Mouse (Mus musculus) forebrain, embryonic 12.5 days (tissue): Measurements from ENCODE around the gene Llgl2. TPM values are rescaled to one million over a fixed set of nuclear protein-coding genes. Genes with fewer than 3 reads are reported as not detected.

Experiments
- ATAC-seq: fragments of 200-750 bp; cut with Nextera tagmentation; 2 replicates; pipeline ENCODE4 v1.8.0; 2017; ENCODE audit warnings: moderate TSS enrichment; ENCODE audit not compliant: low FRiP score
- H3K27ac ChIP-seq: fragments of 300-500 bp; sonication (generic); 2 replicates; pipeline ENCODE4 v1.5.1; 2016; ENCODE audit warnings: mild to moderate bottlenecking
- H3K27me3 ChIP-seq: fragments of 300-500 bp; sonication (generic); 2 replicates; pipeline ENCODE4 v1.6.1; 2016; ENCODE audit warnings: mild to moderate bottlenecking
- H3K36me3 ChIP-seq: fragments of 300-500 bp; sonication (generic); replicated peaks from 2 replicates; pipeline ENCODE4 v1.6.1; 2016; ENCODE audit warnings: mild to moderate bottlenecking
- H3K4me1 ChIP-seq: fragments of 300-500 bp; sonication (generic); 2 replicates; pipeline ENCODE4 v1.6.1; 2016
- H3K4me2 ChIP-seq: fragments of 300-500 bp; sonication (generic); 2 replicates; pipeline ENCODE4 v1.6.1; 2016; ENCODE audit warnings: mild to moderate bottlenecking, moderate library complexity
- H3K4me3 ChIP-seq: fragments of 300-500 bp; sonication (generic); replicated peaks from 2 replicates; pipeline ENCODE4 v1.5.1; 2016; ENCODE audit warnings: mild to moderate bottlenecking
- H3K9ac ChIP-seq: fragments of 300-500 bp; sonication (generic); 2 replicates; pipeline ENCODE4 v1.6.1; 2016; ENCODE audit warnings: mild to moderate bottlenecking
- H3K9me3 ChIP-seq: fragments of 300-500 bp; sonication (generic); 2 replicates; pipeline ENCODE4 v1.6.1; 2016
- WGBS: fragments of 180-500 bp; shearing (Covaris S2); methylation state at CpG from one replicate; pipeline ENCODE4 v1.1.7; 2016; 5-methylcytosine and 5-hydroxymethylcytosine counted together
- polyA plus RNA-seq: library from polyadenylated mRNA; unstranded; fragments of >200 nt; fragmentation: Nextera tagmentation; extraction: Ambion mirVana; gene quantifications from 2 replicates; pipeline ENCODE4 v1.2.1, GENCODE M21; 2016

The Llgl2 gene
- polyA plus RNA-seq, 1 experiment from 2014 or later, result 2.4 TPM

DNA sequence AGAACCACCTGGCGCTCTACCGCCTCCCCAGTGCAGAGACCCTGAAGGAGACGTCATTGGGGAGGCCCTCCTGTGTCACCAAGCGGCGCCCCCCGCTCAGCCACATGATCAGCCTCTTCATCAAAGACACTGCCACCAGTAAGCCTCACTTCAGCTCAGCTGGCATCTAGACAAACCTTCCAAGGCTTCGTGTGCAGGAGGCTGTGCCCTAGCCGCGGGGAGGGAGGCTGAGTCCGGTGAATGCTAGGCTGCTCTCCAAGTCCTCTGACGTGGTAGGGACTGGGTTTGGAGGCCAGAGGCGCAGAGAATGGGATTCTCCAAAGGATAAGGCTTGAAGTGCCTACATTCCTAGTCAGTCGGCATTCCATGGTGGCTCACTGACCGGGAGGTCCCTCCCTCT, 31.5 kb upstream of the Llgl2 start:
- Histone ChIP-seq H3K4me3 (no peak overlapping the region), H3K27ac (no peak overlapping the region), H3K36me3 (peaks cover 96% of the 10 kb centered on the region), H3K4me2 (no peak overlapping the region), H3K9me3 (no peaks in the 10 kb centered on the region), H3K4me1 (no peaks in the 10 kb centered on the region), H3K27me3 (no peaks in the 10 kb centered on the region), H3K9ac (no peak overlapping the region)
- 88% methylated on average over 14 of the region's 14 CpGs for WGBS
- no peak for ATAC-seq

DNA sequence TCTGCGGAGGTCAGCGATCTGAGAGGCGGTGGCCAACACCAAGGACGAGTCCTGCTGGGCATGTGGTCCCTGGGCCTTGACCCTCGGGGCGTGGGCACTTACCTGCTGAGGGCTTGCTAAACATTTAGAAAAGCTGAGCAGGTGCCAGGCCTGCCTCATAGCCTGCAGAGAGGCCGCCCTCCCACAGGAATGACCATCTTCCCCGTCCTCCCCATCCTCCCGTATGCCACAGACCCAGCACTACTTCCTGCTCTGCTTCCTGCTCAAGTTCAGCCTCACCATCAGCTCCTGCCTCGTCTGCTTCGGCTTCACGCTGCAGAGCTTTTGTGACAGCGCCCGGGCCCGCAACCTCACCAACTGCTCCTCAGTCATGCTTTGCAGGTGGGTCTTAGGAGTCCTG, 27.0 kb upstream of the Llgl2 start:
- Histone ChIP-seq H3K27ac (no peak overlapping the region), H3K4me1 (no peaks in the 10 kb centered on the region), H3K4me3 (no peak overlapping the region), H3K4me2 (no peak overlapping the region), H3K36me3 (peaks cover 98% of the 10 kb centered on the region), H3K9ac (no peak overlapping the region), H3K9me3 (no peaks in the 10 kb centered on the region), H3K27me3 (no peaks in the 10 kb centered on the region)
- no peak for ATAC-seq
- 85% methylated on average over 15 of the region's 15 CpGs for WGBS

DNA sequence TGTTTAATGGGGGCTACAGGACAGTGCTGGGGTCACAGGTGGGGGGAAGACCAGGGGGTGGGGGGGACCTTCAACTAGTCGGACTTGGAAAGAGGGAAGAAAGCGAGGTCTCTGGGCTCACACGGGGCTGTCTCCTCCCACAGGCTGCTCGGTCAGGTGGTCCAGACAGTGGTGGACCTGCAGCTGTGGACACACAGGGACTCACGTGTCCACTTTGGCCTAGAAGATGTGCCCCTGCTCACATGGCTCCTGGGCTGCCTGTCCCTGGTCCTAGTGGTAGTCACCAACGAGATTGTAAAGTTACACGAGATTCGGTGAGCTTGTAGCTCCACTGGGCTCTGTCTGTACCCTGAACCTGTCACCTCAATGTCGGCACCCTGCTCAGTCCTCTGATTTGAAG, 26.2 kb upstream of the Llgl2 start:
- ATAC-seq, result no peak
- Histone ChIP-seq H3K36me3 (peaks cover 98% of the 10 kb centered on the region), H3K4me3 (no peak overlapping the region), H3K4me1 (no peaks in the 10 kb centered on the region), H3K9me3 (no peaks in the 10 kb centered on the region), H3K9ac (no peak overlapping the region), H3K4me2 (no peak overlapping the region), H3K27ac (0 out of 2 replicates have a peak overlapping the region, but pooled peaks have one; percentile 20), H3K27me3 (no peaks in the 10 kb centered on the region)
- 89% methylated on average over 9 of the region's 9 CpGs for WGBS

DNA sequence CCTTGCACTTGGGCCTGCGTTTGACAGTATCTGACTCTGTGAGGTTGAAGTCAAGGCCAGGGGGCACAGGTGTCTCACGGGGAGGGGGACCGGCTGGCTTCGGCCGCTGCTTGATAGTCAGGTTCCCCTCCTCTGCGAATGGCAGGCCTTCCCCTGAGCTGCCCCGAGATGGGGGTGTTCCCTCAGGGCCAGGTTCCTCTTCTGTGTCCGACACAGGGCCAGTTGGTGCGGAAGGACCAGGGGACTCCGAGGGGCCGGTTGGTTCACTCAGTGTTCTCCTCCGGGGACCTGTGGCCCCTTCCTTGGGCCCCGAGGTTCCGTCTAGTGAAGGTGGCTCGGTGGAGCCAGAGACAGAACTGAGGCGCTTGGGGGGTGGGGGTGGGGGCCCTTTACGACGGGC, 22.9 kb upstream of the Llgl2 start:
- H3K9me3 ChIP-seq, result no peaks in the 10 kb centered on the region
- H3K4me2 ChIP-seq, result no peak overlapping the region
- H3K36me3 ChIP-seq, result peaks cover 94% of the 10 kb centered on the region
- no peaks in the 10 kb centered on the region for H3K27me3 ChIP-seq
- WGBS, result 91% methylated on average over 18 of the region's 18 CpGs
- no peak for ATAC-seq
- no peaks in the 10 kb centered on the region for H3K4me1 ChIP-seq
- H3K4me3 ChIP-seq, result no peak overlapping the region
- H3K27ac ChIP-seq, result no peak overlapping the region
- H3K9ac ChIP-seq, result no peak overlapping the region

DNA sequence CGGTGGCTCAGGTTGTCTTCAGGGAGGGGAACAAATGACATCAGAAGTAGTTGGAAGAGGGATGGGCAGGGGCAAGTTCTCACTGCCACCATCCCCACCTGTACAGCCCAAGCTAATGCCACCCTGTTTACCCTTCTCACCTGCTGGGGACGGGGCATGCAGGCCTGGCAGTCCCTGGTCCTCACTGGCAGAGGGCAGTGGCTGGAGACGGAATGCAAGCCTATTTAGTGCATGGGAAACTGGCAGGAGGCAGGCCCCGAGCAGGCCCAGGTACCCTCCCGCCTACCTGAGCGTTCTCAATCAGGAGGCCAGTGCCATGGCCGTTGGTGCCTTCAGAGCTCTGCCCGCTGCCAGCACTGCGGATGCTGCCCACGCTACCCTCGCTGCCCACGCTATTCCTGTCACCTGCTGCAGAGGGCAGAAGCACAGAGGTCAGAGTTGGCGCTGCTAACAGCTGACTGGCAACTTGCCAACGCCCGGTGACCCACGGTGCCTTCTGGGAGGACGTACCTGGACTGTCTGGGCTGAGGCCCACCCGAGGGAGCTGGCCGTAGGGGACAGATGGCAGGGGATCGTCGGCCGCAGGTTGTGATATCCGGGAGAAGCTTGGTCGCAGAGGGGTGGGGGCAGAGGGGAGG, 20.7 kb upstream of the Llgl2 start:
- Histone ChIP-seq H3K27me3 (no peaks in the 10 kb centered on the region), H3K27ac (no peak overlapping the region), H3K4me2 (no peak overlapping the region), H3K36me3 (peaks cover 81% of the 10 kb centered on the region), H3K4me3 (no peak overlapping the region), H3K9me3 (no peaks in the 10 kb centered on the region), H3K4me1 (peaks cover 16% of the 10 kb centered on the region), H3K9ac (no peak overlapping the region)
- WGBS, result 95% methylated on average over 24 of the region's 24 CpGs
- no peak for ATAC-seq

DNA sequence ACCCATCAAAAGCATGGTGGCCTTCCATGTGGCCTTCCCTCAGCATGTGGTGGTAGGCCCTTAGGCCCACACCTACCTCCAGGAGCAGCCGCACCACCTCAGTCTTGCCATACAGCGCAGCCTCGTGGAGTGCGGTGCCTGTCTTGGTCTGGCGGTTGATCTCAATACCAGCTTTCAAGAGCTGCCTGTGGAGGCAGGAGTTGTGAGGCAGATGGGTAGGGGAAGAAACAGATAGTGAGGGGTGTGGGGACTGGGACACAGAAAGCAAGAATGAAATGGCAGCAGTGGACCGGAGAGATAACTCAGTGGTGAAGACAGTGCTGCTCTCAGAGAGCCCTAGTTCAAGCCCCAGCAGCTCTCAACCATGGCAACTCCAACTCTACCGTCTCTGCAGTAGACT, 18.8 kb upstream of the Llgl2 start:
- H3K27ac ChIP-seq, result no peak overlapping the region
- no peaks in the 10 kb centered on the region for H3K9me3 ChIP-seq
- 95% methylated on average over 7 of the region's 7 CpGs for WGBS
- H3K4me3 ChIP-seq, result no peak overlapping the region
- ATAC-seq, result no peak
- H3K27me3 ChIP-seq, result no peaks in the 10 kb centered on the region
- peaks cover 34% of the 10 kb centered on the region for H3K4me1 ChIP-seq
- H3K9ac ChIP-seq, result no peak overlapping the region
- H3K4me2 ChIP-seq, result no peak overlapping the region
- H3K36me3 ChIP-seq, result peaks cover 63% of the 10 kb centered on the region

DNA sequence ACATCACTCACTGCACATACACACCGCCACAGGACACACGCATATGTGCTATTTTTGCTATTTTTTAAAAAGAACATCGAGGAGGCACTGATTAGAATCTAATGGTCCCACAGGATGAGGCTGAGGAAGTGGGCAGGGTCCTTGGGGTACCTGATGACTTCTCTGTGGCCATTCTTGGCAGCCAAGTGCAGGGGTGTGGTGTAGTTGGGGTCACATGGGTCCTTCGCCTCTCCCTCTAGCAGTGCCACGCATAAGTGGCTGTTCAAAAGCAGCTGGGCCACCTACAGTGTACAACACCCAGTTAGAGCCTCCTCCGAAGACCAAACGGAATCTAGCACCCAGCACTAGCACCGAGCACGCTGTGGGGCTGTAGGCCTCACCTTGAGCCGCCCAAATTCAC, 17.7 kb upstream of the Llgl2 start:
- H3K9ac ChIP-seq, result no peak overlapping the region
- ATAC-seq, result no peak
- H3K27ac ChIP-seq, result no peak overlapping the region
- no peaks in the 10 kb centered on the region for H3K27me3 ChIP-seq
- no peak overlapping the region for H3K4me3 ChIP-seq
- WGBS, result 91% methylated on average over 10 of the region's 10 CpGs
- H3K4me2 ChIP-seq, result no peak overlapping the region
- no peaks in the 10 kb centered on the region for H3K9me3 ChIP-seq
- H3K36me3 ChIP-seq, result peaks cover 63% of the 10 kb centered on the region
- H3K4me1 ChIP-seq, result peaks cover 46% of the 10 kb centered on the region

DNA sequence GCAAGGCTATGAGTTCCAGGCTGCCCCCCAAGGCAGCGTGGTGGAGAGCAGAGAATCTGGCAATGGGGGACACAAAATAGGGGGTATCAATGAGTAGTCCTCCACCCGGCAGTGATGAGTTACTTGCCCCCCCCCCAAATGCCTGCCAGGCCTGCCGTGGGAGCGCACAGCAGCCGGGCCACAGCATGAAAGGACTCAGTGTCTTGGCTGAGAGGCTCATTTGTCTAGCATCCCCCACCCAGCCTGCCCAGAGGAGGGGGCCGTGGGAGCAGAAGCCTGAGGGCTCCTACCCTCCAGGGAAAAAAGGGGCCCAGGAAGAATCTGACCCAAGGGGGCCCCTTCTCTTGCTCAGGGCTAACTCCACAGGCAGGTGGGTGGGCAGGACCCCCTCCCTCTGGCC, 16.5 kb upstream of the Llgl2 start:
- Histone ChIP-seq H3K4me2 (peak overlapping the region; percentile 85; the same call in 1 of the 2 replicates), H3K27me3 (no peaks in the 10 kb centered on the region), H3K36me3 (peaks cover 59% of the 10 kb centered on the region), H3K4me1 (peaks cover 57% of the 10 kb centered on the region), H3K27ac (peak overlapping the region; percentile 59), H3K4me3 (no peak overlapping the region), H3K9me3 (no peaks in the 10 kb centered on the region), H3K9ac (0 out of 2 replicates have a peak overlapping the region, but pooled peaks have one; percentile 13)
- peak; percentile 50 for ATAC-seq
- WGBS, result 59% methylated on average over 6 of the region's 6 CpGs

DNA sequence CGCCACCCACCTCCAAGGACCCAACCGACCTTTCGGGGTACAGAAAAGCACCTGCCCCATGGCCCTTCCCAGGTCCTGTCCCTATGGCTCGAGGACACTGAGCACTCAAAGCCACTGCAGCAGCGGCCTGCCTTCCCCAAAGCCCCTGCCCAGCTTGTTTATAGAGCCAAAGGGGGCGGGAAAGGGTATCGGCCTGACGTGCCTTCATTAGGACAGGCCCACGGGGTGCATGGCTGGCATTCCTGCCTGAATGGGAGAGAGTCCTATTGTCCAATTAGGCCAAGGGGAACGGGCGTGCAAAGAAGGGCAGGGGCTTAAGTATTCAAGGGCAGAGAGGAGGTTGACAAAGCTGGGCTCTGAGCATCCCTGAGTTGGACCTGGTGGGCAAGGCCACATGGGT, 15.9 kb upstream of the Llgl2 start:
- Histone ChIP-seq H3K9ac (0 out of 2 replicates have a peak overlapping the region, but pooled peaks have one; percentile 13), H3K36me3 (peaks cover 53% of the 10 kb centered on the region), H3K27ac (peak overlapping the region; percentile 59), H3K27me3 (no peaks in the 10 kb centered on the region), H3K4me1 (peaks cover 64% of the 10 kb centered on the region), H3K4me3 (no peak overlapping the region), H3K4me2 (peak overlapping the region; percentile 85), H3K9me3 (no peaks in the 10 kb centered on the region)
- no peak for ATAC-seq
- WGBS, result 44% methylated on average over 11 of the region's 11 CpGs

DNA sequence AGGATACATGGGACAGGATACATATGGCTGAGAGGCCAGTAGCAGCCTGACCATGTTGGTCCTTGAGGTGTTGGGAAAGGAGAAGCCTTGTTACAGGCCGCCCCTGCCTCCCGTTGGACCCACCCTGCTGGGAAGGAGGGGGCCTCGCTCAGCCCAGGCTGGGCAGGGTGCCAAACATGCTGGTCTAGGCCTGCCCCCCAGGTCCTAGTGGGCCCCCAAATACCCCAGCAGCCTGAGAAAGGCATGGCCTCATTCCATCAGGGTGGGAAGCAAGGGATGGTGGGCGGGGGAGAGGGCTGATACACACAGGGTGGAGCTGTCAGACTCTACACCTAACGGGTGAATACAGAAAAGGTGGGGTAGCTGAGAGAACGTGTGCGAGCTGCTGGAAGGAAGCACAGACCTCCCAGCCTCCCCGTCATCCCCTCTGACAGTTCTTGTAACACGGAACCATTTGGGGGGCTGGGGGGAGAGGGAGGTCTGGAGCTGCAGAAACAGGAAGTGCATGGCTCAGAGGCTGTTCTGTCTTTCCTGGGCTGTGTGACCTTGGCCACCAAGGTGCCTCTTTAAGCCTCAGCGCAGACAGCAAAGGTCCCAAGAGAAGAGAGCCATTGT, 15.0 kb upstream of the Llgl2 start:
- no peak for ATAC-seq
- peaks cover 44% of the 10 kb centered on the region for H3K36me3 ChIP-seq
- peak overlapping the region; percentile 85 for H3K4me2 ChIP-seq
- H3K9ac ChIP-seq, result peak overlapping the region; percentile 33
- H3K27me3 ChIP-seq, result no peaks in the 10 kb centered on the region
- H3K4me1 ChIP-seq, result peaks cover 66% of the 10 kb centered on the region
- H3K9me3 ChIP-seq, result no peaks in the 10 kb centered on the region
- peak overlapping the region; percentile 59 for H3K27ac ChIP-seq
- no peak overlapping the region; the same call in 1 of the 2 replicates for H3K4me3 ChIP-seq
- 51% methylated on average over 10 of the region's 10 CpGs for WGBS

DNA sequence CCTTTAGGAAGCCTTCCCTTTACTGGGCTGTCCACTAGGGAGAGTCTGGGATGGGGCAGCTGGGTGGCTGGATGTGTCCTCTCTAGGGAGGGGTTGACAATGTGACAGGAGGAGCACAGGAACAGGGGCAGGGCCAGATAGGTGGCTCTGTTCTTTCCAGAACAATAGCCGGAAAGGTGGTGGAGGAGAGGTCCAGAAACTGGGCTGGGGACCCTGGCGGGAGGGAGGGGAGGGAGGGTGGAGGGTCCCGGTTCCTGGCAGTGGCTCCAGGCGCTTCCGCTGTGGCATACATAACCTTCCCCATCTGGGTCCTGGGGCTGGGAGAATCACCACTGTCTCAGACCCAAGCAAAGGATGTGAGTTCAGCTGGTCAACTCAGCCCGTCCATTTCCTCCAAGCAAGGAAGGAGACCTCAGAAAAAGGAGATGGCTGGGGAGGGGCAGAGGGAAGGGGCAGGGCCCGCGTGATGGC, 14.5 kb upstream of the Llgl2 start:
- WGBS, result 69% methylated on average over 8 of the region's 8 CpGs
- Histone ChIP-seq H3K9ac (peak overlapping the region; percentile 33; the same call in 1 of the 2 replicates), H3K4me2 (peak overlapping the region; percentile 85)

DNA sequence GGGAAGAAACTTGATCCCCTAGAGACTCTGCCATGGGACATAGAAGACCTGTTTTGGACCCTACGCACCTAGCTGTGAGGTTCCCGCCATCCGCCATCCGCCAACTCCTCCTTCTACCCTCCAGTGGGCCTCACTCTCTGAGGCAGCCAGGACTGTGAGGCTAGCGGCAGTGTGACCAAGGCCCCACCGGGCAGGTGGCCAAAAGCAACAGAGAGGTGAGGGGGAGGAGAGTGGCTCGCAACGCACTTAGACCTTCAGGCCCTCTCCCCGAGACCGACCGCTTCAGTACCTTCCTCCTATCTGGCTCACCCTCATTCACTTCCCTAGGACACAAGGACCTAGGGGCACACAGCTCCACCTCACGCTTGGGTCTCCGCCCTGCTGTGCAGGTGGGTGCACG, 13.5 kb upstream of the Llgl2 start:
- Histone ChIP-seq H3K27ac (no peak overlapping the region), H3K9ac (no peak overlapping the region; the same call in 1 of the 2 replicates)

More for the DNA sequence above, 14.5 kb upstream of the Llgl2 start:
- peak overlapping the region; percentile 59 for H3K27ac ChIP-seq
- no peaks in the 10 kb centered on the region for H3K9me3 ChIP-seq
- H3K27me3 ChIP-seq, result no peaks in the 10 kb centered on the region
- no peak for ATAC-seq
- H3K4me1 ChIP-seq, result peaks cover 69% of the 10 kb centered on the region
- peaks cover 41% of the 10 kb centered on the region for H3K36me3 ChIP-seq
- no peak overlapping the region for H3K4me3 ChIP-seq

More for the DNA sequence above, 13.5 kb upstream of the Llgl2 start:
- H3K4me3 ChIP-seq, result peak overlapping the region; percentile 1; the same call in 1 of the 2 replicates
- ATAC-seq, result no peak
- peak overlapping the region; percentile 85 for H3K4me2 ChIP-seq
- H3K36me3 ChIP-seq, result peaks cover 30% of the 10 kb centered on the region
- no peaks in the 10 kb centered on the region for H3K9me3 ChIP-seq
- no peaks in the 10 kb centered on the region for H3K27me3 ChIP-seq
- peaks cover 75% of the 10 kb centered on the region for H3K4me1 ChIP-seq
- 87% methylated on average over 13 of the region's 14 CpGs for WGBS
